Mouse (Mus musculus): ENCODE results near the gene Tmem206. TPM values are rescaled to one million over a fixed set of nuclear protein-coding genes. Genes with fewer than 3 reads are reported as not detected.

Tmem206 gene
- total RNA-seq, 1 experiment: 9.9 TPM

DNA sequence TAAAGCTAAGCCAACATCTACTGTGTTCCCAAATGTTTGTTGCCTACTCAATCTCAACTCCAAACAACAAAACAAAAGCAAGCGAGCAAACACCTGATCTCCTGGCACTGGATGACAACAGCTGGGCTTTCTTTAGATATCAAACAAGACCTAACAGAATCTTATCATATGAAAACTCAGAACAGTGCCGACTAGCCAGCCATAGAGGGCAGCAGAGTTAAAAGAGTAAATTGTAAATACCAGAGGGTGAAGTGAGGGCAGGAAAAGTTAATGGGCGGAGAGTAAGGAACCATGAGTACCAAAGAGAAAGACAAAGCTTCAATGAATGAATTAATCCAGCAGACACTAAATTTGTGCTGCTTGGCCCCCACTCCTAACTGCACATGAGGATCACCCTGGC, 65.6 kb downstream of the Tmem206 start:
- Histone ChIP-seq H3K9me3 (ENCODE audit: control insufficient read depth, insufficient read depth, low read depth, low read length) (no peaks in the 10 kb centered on the region), H3K36me3 (ENCODE audit: control insufficient read depth, insufficient read depth, low read length, poor library complexity, severe bottlenecking) (no peaks in the 10 kb centered on the region), H3K4me3 (ENCODE audit: insufficient read depth in 1 of 2, low read depth in 1 of 2, low read length in 2 of 2, poor library complexity in 1 of 2, severe bottlenecking in 1 of 2) (no peak overlapping the region), H3K4me1 (ENCODE audit: control insufficient read depth in 2 of 2, insufficient read depth in 2 of 2, low read length in 2 of 2, poor library complexity in 1 of 2) (peaks cover 0 to 2% of the 10 kb centered on the region in 2 experiments; a peak in 1 of 4 replicates), H3K27ac (ENCODE audit: insufficient read depth, low read depth, low read length, poor library complexity, severe bottlenecking) (no peak overlapping the region), H3K9ac (ENCODE audit: insufficient read depth, low read depth, low read length, poor library complexity, severe bottlenecking) (no peak overlapping the region; the same call in 1 of the 2 replicates)
- in situ Hi-C loops (cut with MboI; ENCODE audit: low sequenced_read_pairs in 2 of 2, unreplicated experiment in 2 of 2): no loop called here
- DNase-seq (ENCODE audit: low read depth, low spot score): peak; percentile 40
- TF ChIP-seq HCFC1 (IDR thresholded peaks at IDR 0.05; ENCODE audit: borderline replicate concordance, insufficient read depth, low read length): no peak
- no peak for TF ChIP-seq ZC3H11A (IDR thresholded peaks at IDR 0.05; ENCODE audit: borderline replicate concordance, low read depth, low read length)
- TF ChIP-seq CHD2 (IDR thresholded peaks at IDR 0.05; ENCODE audit: low read depth, low read length): no peak
- no peak for TF ChIP-seq ZNF384 (IDR thresholded peaks at IDR 0.05; ENCODE audit: low read depth, low read length)
- TF ChIP-seq MAFK (IDR thresholded peaks at IDR 0.05; ENCODE audit: insufficient read depth, low read depth, low read length): no peak

DNA sequence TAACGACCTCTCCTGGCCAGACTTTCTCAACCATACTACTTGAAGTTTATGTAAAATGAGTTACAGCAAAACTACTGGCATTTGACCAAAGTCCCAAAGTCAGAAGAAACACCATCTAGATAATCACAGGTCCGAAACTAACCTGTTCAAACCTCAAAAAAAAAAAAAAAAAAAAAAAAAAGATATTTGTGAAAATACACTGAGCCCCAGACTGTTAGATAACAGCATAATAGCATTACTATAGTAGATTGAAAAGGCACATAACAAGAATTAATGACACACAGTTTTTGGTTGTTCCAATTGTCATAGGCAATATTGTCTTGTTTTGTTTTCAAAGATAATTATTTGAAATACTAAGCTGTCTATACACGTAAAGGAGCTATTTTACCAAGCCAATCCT, 67.8 kb downstream of the Tmem206 start:
- Histone ChIP-seq H3K9ac (ENCODE audit: insufficient read depth, low read depth, low read length, poor library complexity, severe bottlenecking) (no peak overlapping the region), H3K36me3 (ENCODE audit: control insufficient read depth, insufficient read depth, low read length, poor library complexity, severe bottlenecking) (no peaks in the 10 kb centered on the region), H3K9me3 (ENCODE audit: control insufficient read depth, insufficient read depth, low read depth, low read length) (no peaks in the 10 kb centered on the region), H3K27ac (ENCODE audit: insufficient read depth, low read depth, low read length, poor library complexity, severe bottlenecking) (no peak overlapping the region), H3K4me3 (ENCODE audit: insufficient read depth in 1 of 2, low read depth in 1 of 2, low read length in 2 of 2, poor library complexity in 1 of 2, severe bottlenecking in 1 of 2) (no peak overlapping the region), H3K4me1 (ENCODE audit: control insufficient read depth in 2 of 2, insufficient read depth in 2 of 2, low read length in 2 of 2, poor library complexity in 1 of 2) (peaks cover 0 to 2% of the 10 kb centered on the region in 2 experiments; a peak in 1 of 4 replicates)
- in situ Hi-C loops (cut with MboI; ENCODE audit: low sequenced_read_pairs in 2 of 2, unreplicated experiment in 2 of 2): no loop called here
- DNase-seq (ENCODE audit: low read depth, low spot score): no peak
- TF ChIP-seq ZC3H11A (IDR thresholded peaks at IDR 0.05; ENCODE audit: borderline replicate concordance, low read depth, low read length) (no peak), HCFC1 (IDR thresholded peaks at IDR 0.05; ENCODE audit: borderline replicate concordance, insufficient read depth, low read length) (no peak), MAFK (IDR thresholded peaks at IDR 0.05; ENCODE audit: insufficient read depth, low read depth, low read length) (no peak), ZNF384 (IDR thresholded peaks at IDR 0.05; ENCODE audit: low read depth, low read length) (0 out of 2 replicates have a peak, but pooled peaks have one; percentile 27), CHD2 (IDR thresholded peaks at IDR 0.05; ENCODE audit: low read depth, low read length) (no peak)

DNA sequence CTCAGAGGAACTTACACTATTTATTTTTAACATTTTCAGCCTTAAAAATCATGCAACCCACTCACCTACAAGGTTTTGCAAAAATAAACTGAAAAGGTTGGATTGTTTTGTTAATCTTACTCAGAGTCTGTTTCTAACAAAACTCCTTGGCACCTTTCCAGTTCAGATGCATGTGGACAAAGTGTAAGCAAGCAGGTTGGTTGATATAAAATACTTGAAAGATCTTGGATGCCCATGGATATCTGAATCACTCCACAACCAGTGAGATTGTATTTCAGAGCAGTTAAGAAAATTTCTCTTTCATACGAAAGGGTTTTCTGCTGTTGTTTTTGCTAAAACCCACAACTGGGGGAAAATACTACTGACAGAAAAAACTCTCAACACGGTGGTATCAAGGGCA, 68.4 kb downstream of the Tmem206 start:
- no peak for TF ChIP-seq MAFK (IDR thresholded peaks at IDR 0.05; ENCODE audit: insufficient read depth, low read depth, low read length)
- no peak for TF ChIP-seq HCFC1 (IDR thresholded peaks at IDR 0.05; ENCODE audit: borderline replicate concordance, insufficient read depth, low read length)
- TF ChIP-seq ZNF384 (IDR thresholded peaks at IDR 0.05; ENCODE audit: low read depth, low read length): no peak
- TF ChIP-seq CHD2 (IDR thresholded peaks at IDR 0.05; ENCODE audit: low read depth, low read length): no peak
- TF ChIP-seq ZC3H11A (IDR thresholded peaks at IDR 0.05; ENCODE audit: borderline replicate concordance, low read depth, low read length): no peak
- no peaks in the 10 kb centered on the region for H3K9me3 ChIP-seq (ENCODE audit: control insufficient read depth, insufficient read depth, low read depth, low read length)
- no peak overlapping the region for H3K9ac ChIP-seq (ENCODE audit: insufficient read depth, low read depth, low read length, poor library complexity, severe bottlenecking)
- DNase-seq (ENCODE audit: low read depth, low spot score): no peak
- in situ Hi-C loops (cut with MboI; ENCODE audit: low sequenced_read_pairs in 2 of 2, unreplicated experiment in 2 of 2): no loop called here
- H3K4me1 ChIP-seq (ENCODE audit: control insufficient read depth in 2 of 2, insufficient read depth in 2 of 2, low read length in 2 of 2, poor library complexity in 1 of 2): peaks cover 0 to 2% of the 10 kb centered on the region in 2 experiments; a peak in 1 of 4 replicates
- H3K27ac ChIP-seq (ENCODE audit: insufficient read depth, low read depth, low read length, poor library complexity, severe bottlenecking): no peak overlapping the region
- H3K36me3 ChIP-seq (ENCODE audit: control insufficient read depth, insufficient read depth, low read length, poor library complexity, severe bottlenecking): no peaks in the 10 kb centered on the region
- 0 out of 4 replicates have a peak overlapping the region, but pooled peaks of 1 of the 2 experiments have one; percentile 68 for H3K4me3 ChIP-seq (ENCODE audit: insufficient read depth in 1 of 2, low read depth in 1 of 2, low read length in 2 of 2, poor library complexity in 1 of 2, severe bottlenecking in 1 of 2)

DNA sequence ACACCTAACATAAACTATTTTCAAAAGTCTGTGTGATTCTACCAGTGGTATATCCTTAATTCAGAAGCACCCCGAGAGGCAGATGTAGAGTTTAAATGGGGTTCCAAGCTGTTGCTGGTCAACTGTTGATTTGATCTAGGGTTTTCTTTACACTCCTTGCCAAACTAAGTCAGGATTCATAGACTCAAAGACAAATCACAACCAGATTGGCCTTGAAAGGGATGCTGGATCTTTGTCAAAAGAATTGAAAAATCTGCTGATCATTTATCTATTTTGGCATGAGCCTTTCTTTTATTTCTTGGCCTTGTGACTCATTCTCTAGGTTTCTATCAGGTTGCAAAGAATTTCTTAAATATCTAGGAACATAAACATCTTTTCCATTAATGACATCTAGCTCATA, 69.5 kb downstream of the Tmem206 start:
- Histone ChIP-seq H3K4me1 (ENCODE audit: control insufficient read depth in 2 of 2, insufficient read depth in 2 of 2, low read length in 2 of 2, poor library complexity in 1 of 2) (peaks cover 0 to 2% of the 10 kb centered on the region in 2 experiments; a peak in 1 of 4 replicates), H3K27ac (ENCODE audit: insufficient read depth, low read depth, low read length, poor library complexity, severe bottlenecking) (no peak overlapping the region), H3K9ac (ENCODE audit: insufficient read depth, low read depth, low read length, poor library complexity, severe bottlenecking) (no peak overlapping the region), H3K4me3 (ENCODE audit: insufficient read depth in 1 of 2, low read depth in 1 of 2, low read length in 2 of 2, poor library complexity in 1 of 2, severe bottlenecking in 1 of 2) (peak overlapping the region; percentile 68 to 75; a peak in 3 of 4 replicates), H3K36me3 (ENCODE audit: control insufficient read depth, insufficient read depth, low read length, poor library complexity, severe bottlenecking) (no peaks in the 10 kb centered on the region), H3K9me3 (ENCODE audit: control insufficient read depth, insufficient read depth, low read depth, low read length) (no peaks in the 10 kb centered on the region)
- DNase-seq (ENCODE audit: low read depth, low spot score): no peak
- in situ Hi-C loops (cut with MboI; ENCODE audit: low sequenced_read_pairs in 2 of 2, unreplicated experiment in 2 of 2): no loop called here
- no peak for TF ChIP-seq ZNF384 (IDR thresholded peaks at IDR 0.05; ENCODE audit: low read depth, low read length)
- no peak for TF ChIP-seq ZC3H11A (IDR thresholded peaks at IDR 0.05; ENCODE audit: borderline replicate concordance, low read depth, low read length)
- TF ChIP-seq MAFK (IDR thresholded peaks at IDR 0.05; ENCODE audit: insufficient read depth, low read depth, low read length): no peak
- no peak for TF ChIP-seq HCFC1 (IDR thresholded peaks at IDR 0.05; ENCODE audit: borderline replicate concordance, insufficient read depth, low read length)
- no peak for TF ChIP-seq CHD2 (IDR thresholded peaks at IDR 0.05; ENCODE audit: low read depth, low read length)
